Mouse (Mus musculus): ENCODE measurements around the gene E2f4. TPM values are rescaled to one million over a fixed set of nuclear protein-coding genes. Genes with fewer than 3 reads are reported as not detected.

Gene E2f4
- total RNA-seq, 2 experiments from 2014 or later: 50.5 to 55.7 TPM

GRCm38 (mm10) chr8:105346611-105347427, 49.4 kb downstream of the E2f4 start:
- DNase-seq (ENCODE audit: low spot score in 2 of 2): no peak

- peak; percentile 79 to 88 for DNase-seq (ENCODE audit: low spot score in 2 of 2)
Observed at GRCm38 (mm10) chr8:105347428-105348221, 50.2 kb downstream of the E2f4 start, which contains the start of gene Fhod1. Gene Fhod1 (minus strand): TSS chr8:105347953.

GRCm38 (mm10) chr8:105348450-105349095, 51.1 kb downstream of the E2f4 start, which contains the start of gene Slc9a5:
Gene Slc9a5 (plus strand): TSS chr8:105348843.
- no peak for DNase-seq (ENCODE audit: low spot score in 2 of 2)

DNA sequence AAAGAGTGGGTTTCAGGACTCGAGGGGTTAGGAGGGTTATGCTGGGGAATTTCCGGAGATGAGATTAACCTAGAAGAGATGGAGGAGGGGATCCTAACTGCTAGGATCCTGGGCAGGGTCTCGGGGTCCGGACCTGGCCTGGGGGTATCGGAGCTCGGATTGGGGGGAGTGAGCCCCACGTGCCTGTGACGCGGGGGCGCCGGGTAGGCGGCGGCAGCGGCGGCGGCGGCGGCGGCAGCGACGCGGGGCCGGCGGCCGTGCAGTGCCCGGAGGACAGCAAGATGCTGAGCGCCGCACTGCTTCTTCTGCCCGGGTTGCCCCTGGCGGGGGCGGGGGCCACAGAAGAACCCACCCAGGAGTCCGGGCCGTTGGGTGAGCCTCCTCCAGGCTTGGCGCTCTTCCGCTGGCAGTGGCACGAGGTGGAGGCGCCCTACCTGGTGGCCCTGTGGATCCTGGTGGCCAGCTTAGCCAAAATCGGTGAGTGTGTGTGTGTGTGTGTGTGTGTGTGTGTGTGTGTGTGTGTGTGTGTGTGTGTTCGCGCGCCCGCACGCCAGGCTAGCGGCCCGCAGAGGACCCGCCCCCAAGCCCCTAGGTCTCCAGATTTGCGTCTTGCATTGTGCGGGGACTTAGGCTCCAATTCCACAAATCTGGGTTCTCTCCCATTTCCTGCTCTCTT, 51.8 kb downstream of the E2f4 start:
- no peak for DNase-seq (ENCODE audit: low spot score in 2 of 2)

- no peak for DNase-seq (ENCODE audit: low spot score in 2 of 2)
Observed at GRCm38 (mm10) chr8:105350186-105350585, 52.7 kb downstream of the E2f4 start.

GRCm38 (mm10) chr8:105353583-105354135, 56.2 kb downstream of the E2f4 start:
- no peak for DNase-seq (ENCODE audit: low spot score in 2 of 2)

DNA sequence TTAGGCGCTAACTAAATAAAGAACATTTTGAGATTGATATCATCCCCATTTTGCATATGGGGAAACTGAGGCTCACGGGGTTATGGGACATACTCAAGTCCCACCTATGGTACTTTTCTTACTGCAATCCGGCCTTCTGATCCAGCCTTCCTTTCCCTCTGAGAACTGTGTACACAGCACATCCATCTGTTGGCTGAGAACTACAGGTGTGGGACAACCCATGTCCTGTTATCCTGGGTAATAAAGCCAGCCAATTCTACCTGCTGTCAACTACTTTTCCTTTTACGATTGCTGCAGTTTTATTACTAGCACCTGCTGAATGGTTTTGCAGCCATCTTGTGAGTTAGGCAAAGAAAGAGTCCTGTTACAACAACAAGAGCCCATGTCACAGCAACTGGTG, 57.1 kb downstream of the E2f4 start:
- no peak for DNase-seq (ENCODE audit: low spot score in 2 of 2)

Small RNA genes within 50 kb of the gene (microRNA-seq; reads per million reads assigned to microRNA genes)
- gene Gm27320 (not detected), gene Mir328 (1,262 reads per million, percentile 77 among the genes with 10 or more reads in this experiment)

Other genes starting within 250 kb of the E2f4 start
- 10 to 100 TPM in 1 of 2 experiments, 1 to 10 TPM in 1; 1.2 to 41.5 TPM for gene Ces3a, start 249.1 kb upstream of the E2f4 start, total RNA-seq (2021)
- not detected for gene Ces3b, start 213.9 kb upstream of the E2f4 start, total RNA-seq (2021)
- not detected for gene Ces4a, start 165.9 kb upstream of the E2f4 start, total RNA-seq (2021)
- gene Cbfb, start 127.0 kb upstream of the E2f4 start, total RNA-seq (2021): 10 to 100 TPM; 66.4 to 70.2 TPM
- 10 to 100 TPM; 33.3 to 38.1 TPM for gene D230025D16Rik, start 72.5 kb upstream of the E2f4 start, total RNA-seq (2021)
- 10 to 100 TPM; 10.4 to 11.3 TPM for gene B3gnt9, start 42.5 kb upstream of the E2f4 start, total RNA-seq (2021)
- gene Tradd, start 33.1 kb upstream of the E2f4 start, total RNA-seq (2021): 10 to 100 TPM; 15.9 to 17.4 TPM
- gene Fbxl8, start 33.0 kb upstream of the E2f4 start, total RNA-seq (2021): 1 to 10 TPM; 3.2 to 3.5 TPM
- gene Hsf4, start 27.9 kb upstream of the E2f4 start, total RNA-seq (2021): under 1 TPM; 0.42 to 0.53 TPM
- 1 to 10 TPM; 1.8 to 2.7 TPM for gene Nol3, start 21.5 kb upstream of the E2f4 start, total RNA-seq (2021)
- gene 4931428F04Rik, start 7.8 kb upstream of the E2f4 start, total RNA-seq (2021): 10 to 100 TPM in 1 of 2 experiments, 1 to 10 TPM in 1; 9.1 to 10.4 TPM
- 10 to 100 TPM; 25.7 to 30.9 TPM for gene Exoc3l, start 1.6 kb upstream of the E2f4 start, total RNA-seq (2021)
- 10 to 100 TPM in 1 of 2 experiments, 1 to 10 TPM in 1; 9.2 to 13.6 TPM for gene Elmo3, start 7.9 kb downstream of the E2f4 start, total RNA-seq (2021)
- gene Lrrc29, start 28.6 kb downstream of the E2f4 start, total RNA-seq (2021): 10 to 100 TPM; 14.3 to 16.3 TPM
- gene Tmem208, start 28.7 kb downstream of the E2f4 start, total RNA-seq (2021): 10 to 100 TPM; 48.5 to 49.2 TPM
- 10 to 100 TPM; 17.9 to 18.8 TPM for gene Fhod1, start 50.3 kb downstream of the E2f4 start, total RNA-seq (2021)
- 1 to 10 TPM; 5.5 to 5.8 TPM for gene Slc9a5, start 51.2 kb downstream of the E2f4 start, total RNA-seq (2021)
- gene Plekhg4, start 75.6 kb downstream of the E2f4 start, total RNA-seq (2021): 1 to 10 TPM in 1 of 2 experiments, under 1 TPM in 1; 0.25 to 1.2 TPM
- not detected for gene Kctd19, start 115.8 kb downstream of the E2f4 start, total RNA-seq (2021)
- gene Lrrc36, start 115.9 kb downstream of the E2f4 start, total RNA-seq (2021): 1 to 10 TPM; 5.4 to 6.4 TPM
- gene Tppp3, start 173.9 kb downstream of the E2f4 start, total RNA-seq (2021): 10 to 100 TPM; 88.4 to 89.4 TPM
- 10 to 100 TPM; 26.2 to 28.6 TPM for gene Zdhhc1, start 199.2 kb downstream of the E2f4 start, total RNA-seq (2021)
- gene Hsd11b2, start 221.1 kb downstream of the E2f4 start, total RNA-seq (2021): 10 to 100 TPM in 1 of 2 experiments, 1 to 10 TPM in 1; 3.7 to 15.0 TPM